Mouse (Mus musculus) MEL (cell line): ENCODE results near the gene Sptbn4.

Experiments used
- CTCF ChIP-seq, 3 experiments: IDR thresholded peaks in 2 of 3; conservative IDR thresholded peaks in 1 of 3; 2 replicates each; pipeline ENCODE4 v1.5.1; 2011 to 2012; ENCODE audit warnings: low read length in 3 of 3, low read depth in 2 of 3, mild to moderate bottlenecking in 2 of 3, improper control_type of control experiment in 1 of 3, inconsistent platforms in 1 of 3, mixed read lengths in 1 of 3, moderate library complexity in 1 of 3; ENCODE audit not compliant: control insufficient read depth in 1 of 3, insufficient read depth in 1 of 3, poor library complexity in 1 of 3, severe bottlenecking in 1 of 3
- ELF1 ChIP-seq: IDR thresholded peaks from 2 replicates; pipeline ENCODE4 v1.6.1; 2014; ENCODE audit warnings: low read depth, mild to moderate bottlenecking, inconsistent platforms, low read length, improper control_type of control experiment, moderate library complexity
- GATA1 ChIP-seq: IDR thresholded peaks from 2 replicates; pipeline ENCODE4 v1.6.1; 2011; ENCODE audit warnings: low read depth, low read length, improper control_type of control experiment
- JUND ChIP-seq: IDR thresholded peaks from 2 replicates; pipeline ENCODE4 v1.6.1; 2011; ENCODE audit warnings: low read depth, mild to moderate bottlenecking, improper control_type of control experiment, low read length
- MYB ChIP-seq: IDR thresholded peaks from 2 replicates; pipeline ENCODE4 v1.6.1; 2011; ENCODE audit warnings: mild to moderate bottlenecking, low read depth, low read length, improper control_type of control experiment
- POLR2A ChIP-seq, 2 experiments: IDR thresholded peaks; 2 replicates each; pipeline ENCODE4 v1.6.1; 2011 to 2012; ENCODE audit warnings: low read length in 2 of 2, mild to moderate bottlenecking in 2 of 2, control low read depth in 1 of 2, improper control_type of control experiment in 1 of 2, low read depth in 1 of 2, moderate library complexity in 1 of 2; ENCODE audit not compliant: control insufficient read depth in 1 of 2, insufficient read depth in 1 of 2, poor library complexity in 1 of 2
- POLR2AphosphoS2 ChIP-seq: IDR thresholded peaks from 2 replicates; pipeline ENCODE4 v1.6.1; 2011; ENCODE audit warnings: low read length, improper control_type of control experiment
- SMC3 ChIP-seq: IDR thresholded peaks from 2 replicates; pipeline ENCODE4 v1.6.1; 2011; ENCODE audit warnings: low read depth, low read length, improper control_type of control experiment
- TBP ChIP-seq: IDR thresholded peaks from 2 replicates; pipeline ENCODE4 v1.8.0; 2011; ENCODE audit warnings: low read depth, low read length, improper control_type of control experiment
- UBTF ChIP-seq: IDR thresholded peaks from 2 replicates; pipeline ENCODE4 v1.6.1; 2012; ENCODE audit warnings: low read depth, mild to moderate bottlenecking, inconsistent platforms, low read length, improper control_type of control experiment, moderate library complexity, borderline replicate concordance; ENCODE audit not compliant: insufficient read depth
- ZMIZ1 ChIP-seq: IDR thresholded peaks from 2 replicates; pipeline ENCODE4 v1.6.1; 2012; ENCODE audit warnings: low read depth, mild to moderate bottlenecking, inconsistent platforms, low read length, improper control_type of control experiment, moderate library complexity
- ZNF384 ChIP-seq: IDR thresholded peaks from 2 replicates; pipeline ENCODE4 v1.6.1; 2012; ENCODE audit warnings: low read depth, mild to moderate bottlenecking, inconsistent platforms, low read length, improper control_type of control experiment

DNA sequence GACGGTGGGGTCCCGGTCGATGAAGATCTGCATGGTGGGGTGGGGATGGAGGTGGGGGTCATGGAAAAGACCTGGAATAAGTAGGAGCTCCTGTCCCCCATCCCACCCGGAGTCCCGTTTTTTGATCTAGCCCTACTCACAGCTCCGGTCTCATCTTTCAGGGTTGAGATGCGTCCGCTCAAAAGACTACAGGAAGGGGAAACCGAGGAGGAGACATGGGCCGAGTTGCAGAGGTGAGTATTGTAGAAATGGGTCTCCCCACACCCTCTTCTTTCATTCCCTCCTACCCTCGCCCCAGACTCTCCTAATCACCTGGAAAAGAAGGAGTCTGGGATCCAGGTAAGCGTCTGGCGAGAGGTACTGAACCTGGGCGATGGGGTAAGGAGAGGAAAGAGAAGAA is 92.2 kb downstream of the Sptbn4 start:
- no peak for TF ChIP-seq ZNF384
- no peak for TF ChIP-seq CTCF (IDR thresholded peaks at IDR 0.05 in 2 of 3, conservative IDR thresholded peaks at IDR 0.05 in 1 of 3; ENCODE audit: control insufficient read depth in 1 of 3, insufficient read depth in 1 of 3, low read depth in 2 of 3, low read length in 3 of 3, poor library complexity in 1 of 3, severe bottlenecking in 1 of 3)
- TF ChIP-seq GATA1 = no peak
- no peak for TF ChIP-seq TBP
- TF ChIP-seq POLR2AphosphoS2 = no peak
- TF ChIP-seq JUND = no peak
- TF ChIP-seq ELF1 = no peak
- TF ChIP-seq UBTF = no peak
- no peak for TF ChIP-seq POLR2A (IDR thresholded peaks at IDR 0.05; ENCODE audit: control insufficient read depth in 1 of 2, insufficient read depth in 1 of 2, low read depth in 1 of 2, low read length in 2 of 2, poor library complexity in 1 of 2)
- TF ChIP-seq SMC3 = no peak
- TF ChIP-seq MYB = no peak
- no peak for TF ChIP-seq ZMIZ1
